In genomic region chr17:29603283-29603682, GRCm38 (mm10) we compare ENCODE assay signal across 10 mouse cellular contexts. TPM values are rescaled to one million over a fixed set of nuclear protein-coding genes. Genes with fewer than 3 reads are reported as not detected.
A peak's percentile ranks its signal among the peaks of the same experiment; 100 is the strongest.
DNase-seq lines count a peak whose midpoint lies in the region; ATAC-seq and TF ChIP-seq lines count a peak whose summit lies in the region.
"Had no signal": no experiment of that assay in that cellular context is flagged by ENCODE, and none has a peak within 500 bp of the region (broad histone marks: within the 10 kb centered on the region; RNA-seq: fewer than 3 reads in every experiment).

No protein-coding gene starts in this region.

- TF ChIP-seq POLR2A in liver, adult 2 months (IDR thresholded peaks at IDR 0.05; ENCODE audit: extremely low read depth, insufficient read depth, low read length), result no peak

- H3K79me2 ChIP-seq in liver, adult 2 months (ENCODE audit: control insufficient read depth, insufficient read depth, low read length), result no peaks in the 10 kb centered on the region

- 11% methylated on average over 6 of the region's 6 CpGs for WGBS in liver, adult 2 months

- H3K4me3 ChIP-seq in liver, adult 2 months (ENCODE audit: insufficient read depth, low read depth, low read length), result no peak overlapping the region

- no peak overlapping the region for H3K27ac ChIP-seq in liver, adult 2 months (replicated peaks; ENCODE audit: insufficient read depth, low read depth, low read length)

- peak; percentile 28; the same call in 1 of the 2 replicates for ATAC-seq in neutrophil, adult 5-6 weeks (ENCODE audit: extremely low read depth, insufficient number of reproducible peaks, low FRiP score, poor library complexity, severe bottlenecking)

- no peak overlapping the region for H3K9ac ChIP-seq in liver, adult 2 months (ENCODE audit: low read depth, low read length)

- H3K4me1 ChIP-seq in liver, adult 2 months (ENCODE audit: control insufficient read depth, insufficient read depth, low read length), result no peaks in the 10 kb centered on the region

- H3K27me3 ChIP-seq in liver, adult 2 months (ENCODE audit: control insufficient read depth, insufficient read depth, low read length), result no peaks in the 10 kb centered on the region

- peak; percentile 91 for TF ChIP-seq CTCF in liver, adult 2 months (IDR thresholded peaks at IDR 0.05; ENCODE audit: low read depth, low read length)

- DNase-seq in 416B (ENCODE audit: low read depth) (peak; percentile 60), NIH3T3 (ENCODE audit: low read depth) (peak; percentile 91)
- peak; percentile 75 for DNase-seq in cerebellum, adult 9-11 months
- peak; percentile 33 to 80 for DNase-seq in frontal cortex, postnatal 14 days (ENCODE audit: low spot score in 2 of 2)
- DNase-seq in kidney, adult 8-10 months, result peak; percentile 44 to 74
- DNase-seq in liver, adult 2 months (ENCODE audit: extremely low read depth, low read depth, low spot score), result peak; percentile 20
- peak; percentile 65 for DNase-seq in thymus, postnatal 14 days

- no peaks in the 10 kb centered on the region for H3K36me3 ChIP-seq in liver, adult 2 months (ENCODE audit: control insufficient read depth, insufficient read depth, low read length)

RNA-seq across cellular contexts. Expression of gene Rnf8, which starts 11.3 kb away (rescaled TPM):
- total RNA-seq in liver, adult 2 months (2014; rRNA removed), result 8.8 and 9.3 TPM in 2 replicates
- 14.6 and 15.2 TPM in 2 replicates for polyA plus RNA-seq in liver, adult 2 months (2012; rRNA removed)
- total RNA-seq in neutrophil, adult 5-6 weeks (2017), result 42.8 and 51.9 TPM in 2 replicates

RNA-seq across cellular contexts. Expression of gene Gm28043, which starts 11.4 kb away (rescaled TPM):
- total RNA-seq in liver, adult 2 months (2014; rRNA removed), result 1.9 TPM in 2 replicates
- polyA plus RNA-seq in liver, adult 2 months (2012; rRNA removed), result 0.60 and 0.66 TPM in 2 replicates
- 29.8 and 31.2 TPM in 2 replicates for total RNA-seq in neutrophil, adult 5-6 weeks (2017)

RNA-seq across cellular contexts. Expression of gene Tmem217, which starts 51.1 kb away (rescaled TPM):
- not detected in 2 replicates for total RNA-seq in liver, adult 2 months (2014; rRNA removed)
- polyA plus RNA-seq in liver, adult 2 months (2012; rRNA removed), result not detected in 2 replicates
- not detected in 2 replicates for total RNA-seq in neutrophil, adult 5-6 weeks (2017)

RNA-seq across cellular contexts. Expression of gene Tbc1d22b, which starts 53.7 kb away (rescaled TPM):
- total RNA-seq in liver, adult 2 months (2014; rRNA removed), result 1.2 and 1.3 TPM in 2 replicates
- 4.0 and 4.1 TPM in 2 replicates for polyA plus RNA-seq in liver, adult 2 months (2012; rRNA removed)
- total RNA-seq in neutrophil, adult 5-6 weeks (2017), result 9.8 and 9.9 TPM in 2 replicates

RNA-seq across cellular contexts. Expression of gene Gm17657, which starts 53.8 kb away (rescaled TPM):
- total RNA-seq in liver, adult 2 months (2014; rRNA removed), result not detected in 2 replicates
- not detected in 2 replicates for polyA plus RNA-seq in liver, adult 2 months (2012; rRNA removed)
- not detected in 2 replicates for total RNA-seq in neutrophil, adult 5-6 weeks (2017)
- polyA plus RNA-seq: frontal cortex, adult 2 months; stomach, embryonic 16.5 days had no signal

Comparison
In these comparisons a context has a peak if more than half of its experiments do, and no peak if none do; other contexts are left out.
1. DNase-seq: peak in every context shown above with its lines; median percentile 91 in NIH3T3; 75 in cerebellum, adult 9-11 months; 65 in thymus, postnatal 14 days; 60 in 416B; 59 in kidney, adult 8-10 months; 56 in frontal cortex, postnatal 14 days; 20 in liver, adult 2 months.
2. RNA of gene Gm28043, which starts 11.4 kb away (total RNA-seq): 29.8 to 31.2 TPM in neutrophil, adult 5-6 weeks; 1.9 TPM in liver, adult 2 months; every median in the first group is over 10 times any median in the second.